Mouse (Mus musculus) c-Kit-positive CD71-positive TER-119-negative erythroid progenitor cells, embryonic 14.5 days (primary cell): ENCODE results near the gene Ly6g6e.

Source experiments
- DNase-seq: peaks from one replicate; pipeline ENCODE4 v3.0.0-alpha.2; 2013; ENCODE audit warnings: low read depth

Ly6g6e gene

DNA sequence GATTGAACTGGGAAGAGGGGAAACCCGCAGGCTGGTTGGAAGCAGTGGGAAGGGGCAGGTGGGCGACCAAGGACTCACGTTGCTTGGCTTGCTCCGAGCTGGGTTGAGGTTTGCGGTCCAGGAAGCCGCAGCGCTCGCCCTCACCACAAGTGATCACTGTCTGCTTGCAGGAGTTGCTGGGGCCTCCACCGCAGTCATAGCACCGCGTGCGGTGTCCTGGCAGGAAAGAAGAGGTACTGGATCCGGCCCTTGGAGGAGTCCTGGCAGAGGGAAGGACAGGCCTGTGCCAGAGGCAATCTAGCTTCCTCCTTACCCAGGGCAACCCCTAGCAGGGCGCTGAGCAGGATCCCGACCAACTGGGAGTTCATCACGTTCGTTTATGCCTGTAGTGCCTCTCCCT is 2.6 kb upstream of the Ly6g6e start:
- DNase-seq, result no peak

GRCm38 (mm10) chr17:35077285-35077684 is 583 bp downstream of the Ly6g6e start:
- no peak for DNase-seq

DNA sequence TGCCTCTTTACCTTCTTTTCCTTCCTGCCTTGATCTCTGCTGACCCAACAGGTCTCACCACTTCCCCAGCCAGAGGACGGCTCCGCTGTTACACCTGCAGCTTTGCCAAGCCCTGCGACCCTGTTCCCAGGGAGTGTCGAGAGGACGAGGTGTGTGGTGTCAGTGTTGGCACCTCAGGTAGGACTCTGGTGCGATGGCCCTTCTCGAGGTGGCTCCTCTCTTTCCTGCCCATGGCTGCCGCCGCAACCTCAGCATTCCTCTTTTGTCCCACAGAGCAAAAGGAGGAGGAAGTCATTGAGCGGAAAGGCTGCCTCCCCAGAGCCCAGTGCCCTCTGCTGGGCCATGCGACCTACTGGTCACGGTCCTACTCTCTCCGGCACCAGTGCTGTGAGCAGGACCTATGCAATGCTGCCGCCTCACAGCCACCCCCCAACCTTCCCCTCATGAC is 1.1 kb downstream of the Ly6g6e start, which contains the start of gene Ly6g6d:
Gene Ly6g6d (minus strand): TSS at position 280 of the 448 bp plus-strand sequence.
- DNase-seq, result no peak

DNA sequence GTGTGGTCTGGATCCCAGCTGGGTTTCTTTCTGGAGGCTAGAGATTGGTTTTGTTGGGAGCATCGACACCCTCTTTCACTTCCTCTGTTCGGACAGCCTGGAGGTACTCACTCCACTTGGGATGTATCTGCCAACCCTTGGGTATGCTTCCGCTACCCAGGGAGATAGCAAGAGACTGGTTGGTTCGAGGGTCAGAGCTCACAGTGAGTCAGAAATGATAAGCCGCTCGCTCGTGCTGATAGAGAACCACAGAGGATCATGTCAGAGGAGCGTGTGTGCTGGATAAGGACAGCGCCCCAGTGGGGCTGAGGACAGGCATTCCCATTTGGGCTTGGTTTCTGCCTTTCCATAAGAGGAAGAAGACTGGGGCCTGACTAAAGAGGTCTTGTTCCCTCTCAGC is 3.1 kb downstream of the Ly6g6e start:
- DNase-seq, result peak; percentile 70

GRCm38 (mm10) chr17:35080248-35080647 is 3.5 kb downstream of the Ly6g6e start:
- no peak for DNase-seq

DNA sequence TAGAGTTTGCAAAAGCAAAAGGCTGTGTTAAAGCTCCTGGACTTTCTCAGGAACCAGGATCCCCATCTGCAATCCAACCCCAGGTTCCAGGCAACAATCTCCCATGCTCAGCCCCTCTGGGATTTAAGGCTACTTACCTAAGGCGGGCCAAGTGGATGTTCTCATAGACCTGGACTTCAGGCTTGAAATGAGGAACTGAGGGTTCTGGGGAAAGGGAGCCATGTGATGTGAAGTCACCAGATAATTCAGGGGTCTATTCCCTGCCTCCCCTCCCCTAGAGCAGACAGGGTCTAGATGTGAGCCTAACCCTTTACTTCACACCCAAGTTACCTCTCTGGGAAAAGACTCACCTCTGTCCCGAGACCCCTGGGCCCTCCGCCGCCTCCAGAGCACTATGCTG is 4.0 kb downstream of the Ly6g6e start:
- no peak for DNase-seq

GRCm38 (mm10) chr17:35082841-35083576 is 6.3 kb downstream of the Ly6g6e start:
- DNase-seq, result no peak

GRCm38 (mm10) chr17:35083929-35084497 is 7.3 kb downstream of the Ly6g6e start:
- DNase-seq, result no peak

DNA sequence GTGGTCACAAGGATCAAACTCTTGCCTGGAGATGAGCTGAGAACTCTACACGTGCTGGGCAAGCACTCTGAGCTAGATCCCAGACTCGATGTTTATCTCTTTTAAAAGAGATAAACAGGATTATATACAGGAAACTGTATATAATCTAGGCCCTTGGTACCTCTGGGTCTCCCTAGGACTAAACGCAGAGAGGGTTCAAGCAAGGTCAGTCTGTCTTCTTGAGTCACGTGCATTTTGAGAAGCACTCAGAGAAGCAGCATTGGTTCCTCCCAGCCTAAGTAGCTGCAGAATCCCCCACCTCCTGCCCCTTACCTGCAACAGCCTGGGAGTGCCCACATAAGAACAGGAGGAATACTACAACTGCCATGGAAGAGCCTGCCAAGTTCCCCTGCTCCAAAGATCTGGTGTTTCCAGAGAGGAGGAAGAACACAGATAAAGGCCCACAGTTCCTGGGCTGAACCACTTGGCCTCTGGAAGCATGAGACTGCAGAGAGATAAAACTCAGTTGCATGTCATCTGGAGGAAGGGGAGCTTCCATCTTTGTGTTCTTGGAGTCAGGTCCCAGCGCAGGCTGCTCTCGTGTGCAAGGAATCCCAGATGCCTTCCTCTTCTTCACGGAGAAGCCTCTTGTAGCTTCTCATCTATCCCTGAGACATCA is 8.6 kb downstream of the Ly6g6e start, which contains the start of gene Ly6g6f:
Gene Ly6g6f (minus strand): TSS at position 403 of the 658 bp plus-strand sequence.
- no peak for DNase-seq

GRCm38 (mm10) chr17:35088151-35088550 is 11.4 kb downstream of the Ly6g6e start:
- DNase-seq, result no peak

DNA sequence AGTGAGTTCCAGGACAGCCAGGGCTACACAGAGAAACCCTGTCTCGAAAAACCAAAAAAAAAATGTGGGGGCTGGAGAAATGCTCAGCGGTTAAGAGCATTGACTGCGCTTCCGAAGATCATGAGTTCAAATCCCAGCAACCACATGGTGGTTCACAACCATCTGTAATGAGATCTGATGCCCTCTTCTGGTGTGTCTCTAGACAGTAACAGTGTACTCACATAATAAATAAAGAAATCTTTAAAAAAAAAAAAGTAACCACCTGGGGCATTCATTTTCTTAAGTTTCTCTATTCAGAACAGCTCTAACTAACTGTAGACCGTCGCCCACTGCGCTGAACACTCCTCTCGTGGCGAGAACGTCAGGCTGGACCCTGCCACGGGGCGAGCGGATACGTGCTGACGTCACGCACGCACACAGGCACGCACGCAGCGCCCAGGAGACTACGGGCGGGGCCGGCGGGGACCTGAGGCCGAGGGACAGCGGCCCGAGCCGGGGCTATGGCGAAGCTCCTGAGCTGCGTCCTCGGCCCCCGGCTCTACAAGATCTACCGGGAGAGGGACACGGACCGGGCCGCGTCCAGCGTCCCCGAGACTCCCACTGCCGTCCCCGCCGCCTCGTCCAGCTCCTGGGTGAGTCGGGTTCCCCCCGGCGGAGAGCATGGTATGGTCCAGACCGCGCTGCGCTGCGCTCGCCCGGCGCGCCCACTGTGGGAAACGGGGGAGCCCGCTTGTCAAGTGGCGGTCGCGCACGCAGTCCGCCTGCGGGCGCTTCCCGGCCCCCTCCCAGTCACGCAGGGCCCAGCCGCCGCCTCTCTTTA is 12.3 kb downstream of the Ly6g6e start, which contains the start of gene Abhd16a:
Gene Abhd16a (plus strand): TSS at position 439 of the 820 bp plus-strand sequence.
- DNase-seq, result peak; percentile 84

DNA sequence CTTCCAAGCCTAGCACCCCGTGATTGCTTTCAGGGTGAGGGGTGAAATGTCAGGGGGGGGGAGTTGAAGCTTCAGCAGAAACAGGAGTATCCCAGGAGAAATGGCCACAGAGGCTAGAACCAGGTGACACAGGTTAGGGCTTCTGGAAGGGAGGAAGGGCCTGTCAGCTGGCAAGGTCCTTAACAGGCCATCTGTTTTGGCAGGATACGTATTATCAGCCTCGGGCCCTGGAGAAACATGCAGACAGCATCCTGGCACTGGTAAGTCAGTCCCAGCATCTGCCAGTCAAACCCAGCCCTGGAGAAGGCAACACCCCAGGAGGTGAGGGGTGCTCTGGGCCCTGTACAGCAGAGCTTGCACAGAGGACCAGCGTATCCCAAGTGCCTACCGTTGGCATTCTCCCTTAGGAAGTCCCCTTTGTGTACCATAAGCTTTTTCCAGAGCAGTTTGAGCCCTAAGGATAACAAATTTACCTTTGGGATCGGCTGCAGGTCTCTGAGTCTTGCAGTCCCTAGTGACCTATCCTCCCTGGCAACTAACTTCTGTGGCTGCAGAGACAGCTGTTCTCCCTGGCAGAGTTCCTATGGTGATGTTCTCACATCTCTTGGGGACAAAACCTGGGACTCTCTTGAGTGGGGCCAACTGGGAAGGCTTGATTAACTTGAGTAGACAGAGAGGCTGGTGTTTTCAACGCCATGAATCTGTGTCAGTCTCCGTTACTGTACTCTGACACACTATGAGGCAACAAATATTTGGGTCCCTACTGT is 13.6 kb downstream of the Ly6g6e start:
- DNase-seq, result no peak

DNA sequence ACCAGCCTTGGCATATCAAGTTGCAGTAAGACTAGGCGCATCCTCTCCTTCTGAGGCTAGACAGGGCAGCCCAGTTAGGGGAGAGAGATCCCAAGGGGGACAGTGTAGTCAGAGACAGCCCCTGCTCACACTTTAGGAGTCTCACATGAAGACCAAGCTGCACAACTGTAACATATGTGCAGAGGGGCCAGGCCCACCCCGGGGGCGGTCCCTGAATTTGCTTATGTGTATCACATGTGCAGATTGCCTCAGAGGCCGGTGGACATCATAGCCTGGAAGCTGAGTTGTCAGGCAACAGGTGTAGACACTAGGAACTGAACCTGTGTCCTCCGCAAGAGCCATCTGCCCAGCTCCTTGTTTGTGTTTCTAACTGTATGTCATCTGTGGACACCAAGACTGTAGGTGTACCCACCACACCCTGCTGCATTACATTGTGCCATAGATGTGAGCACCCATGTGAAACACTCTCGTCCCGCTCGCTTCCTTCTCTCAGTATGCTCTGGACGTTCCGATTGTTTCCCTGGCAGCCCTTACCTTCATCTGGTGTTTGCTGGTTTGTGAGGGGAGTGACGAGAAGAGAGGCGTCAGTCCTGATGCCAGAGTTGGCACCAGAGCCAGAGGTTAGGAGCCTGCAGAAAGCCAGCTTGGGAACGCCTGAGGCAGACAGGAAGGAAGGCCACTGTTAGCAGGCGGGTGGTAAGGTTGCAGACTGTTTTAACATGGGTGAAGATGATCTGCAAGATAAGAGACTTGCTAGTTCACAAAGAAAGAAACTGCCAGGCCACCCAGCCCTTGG is 15.9 kb downstream of the Ly6g6e start:
- no peak for DNase-seq

DNA sequence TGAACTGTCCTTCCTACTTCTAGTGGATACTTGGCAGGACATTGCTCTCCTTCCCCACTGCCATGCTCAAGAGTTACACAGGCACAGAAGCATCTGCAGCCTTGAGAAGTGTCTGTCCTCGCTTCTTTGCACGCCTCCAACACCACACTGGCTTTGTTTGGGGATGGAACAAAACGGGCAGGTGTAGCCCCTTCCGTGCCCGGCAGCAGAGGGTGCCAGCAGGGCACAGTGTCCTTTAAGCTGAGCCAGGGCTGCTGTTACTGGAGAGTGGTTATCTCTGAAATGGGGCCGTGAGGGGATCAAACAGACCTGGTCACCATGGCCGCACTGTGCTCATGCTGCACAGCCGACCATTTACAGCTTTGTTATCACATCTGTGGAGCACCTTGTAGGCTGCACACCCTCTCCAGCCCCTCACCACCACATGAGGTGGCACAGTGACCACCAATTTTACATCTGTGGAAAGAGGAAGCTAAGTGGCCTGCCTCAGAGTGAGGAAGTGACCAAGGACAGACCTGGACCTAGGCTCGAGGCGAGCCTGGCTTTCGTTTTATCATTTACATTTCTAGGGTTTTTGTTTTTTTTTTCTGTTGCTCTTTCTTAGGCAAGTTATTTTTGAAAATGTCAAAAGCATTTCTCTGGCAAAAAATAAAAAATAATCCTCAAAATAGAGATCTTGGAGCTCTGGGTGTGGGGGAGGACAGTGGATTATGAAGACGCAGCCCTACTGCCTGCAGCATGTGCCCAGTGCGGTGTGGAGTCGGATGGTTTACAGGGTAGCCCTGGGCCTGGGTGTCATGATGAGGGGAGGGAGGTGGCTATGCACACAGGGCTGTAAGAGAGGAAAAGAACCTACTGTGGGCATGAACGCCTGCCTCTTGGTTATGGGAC is 18.0 kb downstream of the Ly6g6e start:
- no peak for DNase-seq

GRCm38 (mm10) chr17:35096597-35096996 is 19.9 kb downstream of the Ly6g6e start:
- DNase-seq, result no peak

GRCm38 (mm10) chr17:35097164-35097655 is 20.5 kb downstream of the Ly6g6e start:
- DNase-seq, result no peak

- no peak for DNase-seq
Observed at GRCm38 (mm10) chr17:35100196-35100765, 23.6 kb downstream of the Ly6g6e start.

DNA sequence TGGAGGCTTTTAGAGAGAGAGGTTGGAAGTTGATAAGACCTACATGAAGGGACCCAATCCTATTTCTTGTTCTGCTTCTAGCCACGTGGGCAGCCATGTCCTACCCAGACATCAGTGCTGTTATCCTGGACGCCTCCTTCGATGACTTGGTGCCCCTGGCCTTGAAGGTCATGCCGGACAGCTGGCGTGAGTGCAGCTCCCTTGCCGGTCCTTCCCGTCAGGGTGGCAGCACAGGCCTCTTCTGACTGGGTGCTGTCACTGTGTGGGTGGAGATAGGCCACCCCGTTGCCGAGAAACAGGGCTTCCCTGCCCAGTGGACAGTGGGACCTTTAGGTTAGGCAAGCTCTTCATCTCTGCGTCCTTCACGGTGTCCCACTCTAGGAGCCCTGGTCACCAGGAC is 24.5 kb downstream of the Ly6g6e start:
- no peak for DNase-seq

- no peak for DNase-seq
Observed at GRCm38 (mm10) chr17:35102299-35102698, 25.6 kb downstream of the Ly6g6e start.
